Mouse (Mus musculus): Measurements from ENCODE around the gene Plbd2. TPM values are rescaled to one million over a fixed set of nuclear protein-coding genes. Genes with fewer than 3 reads are reported as not detected.
A peak's percentile ranks its signal among the peaks of the same experiment; 100 is the strongest.

The Plbd2 gene
- 100 to 1,000 TPM in 2 of 4 experiments, 10 to 100 TPM in 2; 97.4 to 106 (median 100) TPM for total RNA-seq (2022)

- peak; percentile 59 for DNase-seq
These were observed at the start of gene Plbd2 for GRCm38 (mm10) chr5:120503144-120503795. Gene Plbd2 (minus strand): TSS chr5:120503625.

- DNase-seq, result no peak
These were observed 47.2 kb upstream of the Plbd2 start for GRCm38 (mm10) chr5:120550673-120551072.

GRCm38 (mm10) chr5:120550137-120550536 lies 46.7 kb upstream of the Plbd2 start:
- no peak for DNase-seq

GRCm38 (mm10) chr5:120548236-120548850 lies 44.9 kb upstream of the Plbd2 start:
- no peak for DNase-seq

- no peak for DNase-seq
These were observed 33.2 kb upstream of the Plbd2 start for GRCm38 (mm10) chr5:120536632-120537031.

- DNase-seq, result no peak
These were observed 32.6 kb upstream of the Plbd2 start for GRCm38 (mm10) chr5:120536046-120536445.

GRCm38 (mm10) chr5:120534686-120535075 lies 31.3 kb upstream of the Plbd2 start:
- DNase-seq, result no peak

GRCm38 (mm10) chr5:120534071-120534685 lies 30.8 kb upstream of the Plbd2 start:
- no peak for DNase-seq

GRCm38 (mm10) chr5:120531631-120532030 lies 28.2 kb upstream of the Plbd2 start:
- no peak for DNase-seq

GRCm38 (mm10) chr5:120527296-120527964 lies 24.0 kb upstream of the Plbd2 start:
- no peak for DNase-seq

GRCm38 (mm10) chr5:120526311-120526710 lies 22.9 kb upstream of the Plbd2 start:
- no peak for DNase-seq

- no peak for DNase-seq
These were observed 22.3 kb upstream of the Plbd2 start for GRCm38 (mm10) chr5:120525737-120526136.

- DNase-seq, result no peak
These were observed 21.3 kb upstream of the Plbd2 start for GRCm38 (mm10) chr5:120524736-120525135.

GRCm38 (mm10) chr5:120522649-120523048 lies 19.2 kb upstream of the Plbd2 start:
- no peak for DNase-seq

GRCm38 (mm10) chr5:120517552-120517951 lies 14.1 kb upstream of the Plbd2 start:
- DNase-seq, result peak; percentile 50

GRCm38 (mm10) chr5:120516221-120516984 lies 13.0 kb upstream of the Plbd2 start:
- DNase-seq, result peak; percentile 53

GRCm38 (mm10) chr5:120515451-120515850 lies 12.0 kb upstream of the Plbd2 start:
- no peak for DNase-seq

GRCm38 (mm10) chr5:120514754-120515153 lies 11.3 kb upstream of the Plbd2 start:
- DNase-seq, result no peak

GRCm38 (mm10) chr5:120514031-120514677 lies 10.7 kb upstream of the Plbd2 start:
- DNase-seq, result peak; percentile 79

GRCm38 (mm10) chr5:120512911-120513555 lies 9.6 kb upstream of the Plbd2 start:
- DNase-seq, result no peak

GRCm38 (mm10) chr5:120511643-120512220 lies 8.3 kb upstream of the Plbd2 start:
- peak; percentile 73 for DNase-seq
